Mouse (Mus musculus): Measurements from ENCODE around the gene Serpinh1. TPM values are rescaled to one million over a fixed set of nuclear protein-coding genes. Genes with fewer than 3 reads are reported as not detected.

Serpinh1 gene
- polyA plus RNA-seq, 1 experiment from 2014 or later = 427 TPM

GRCm38 (mm10) chr7:99392696-99393095 is 39.7 kb upstream of the Serpinh1 start:
- H3K4me3 ChIP-seq (ENCODE audit: control insufficient read depth in 1 of 2, insufficient read depth in 1 of 2, low read depth in 1 of 2, low read length in 2 of 2) = no peak overlapping the region

GRCm38 (mm10) chr7:99390559-99390958 is 37.5 kb upstream of the Serpinh1 start:
- Histone ChIP-seq H3K9ac (ENCODE audit: low read length) (peak overlapping the region; percentile 34), H3K36me3 (ENCODE audit: control insufficient read depth, insufficient read depth, low read length) (peaks cover 47% of the 10 kb centered on the region), H3K4me1 (ENCODE audit: control insufficient read depth in 2 of 2, insufficient read depth in 2 of 2, low read length in 2 of 2) (peaks cover 36 to 41% of the 10 kb centered on the region in 2 experiments), H3K27ac (replicated peaks in 1 of 2; ENCODE audit: control insufficient read depth in 1 of 2, insufficient read depth in 1 of 2, low read depth in 2 of 2, low read length in 2 of 2) (peak overlapping the region in 1 of 2 experiments; percentile 38; a peak in 1 of 4 replicates), H3K4me3 (ENCODE audit: control insufficient read depth in 1 of 2, insufficient read depth in 1 of 2, low read depth in 1 of 2, low read length in 2 of 2) (no peak overlapping the region), H3K9me3 (ENCODE audit: control insufficient read depth, low read length) (no peaks in the 10 kb centered on the region), H3K4me2 (ENCODE audit: low read length) (no peak overlapping the region), H3K27me3 (ENCODE audit: control insufficient read depth, insufficient read depth, low read length) (no peaks in the 10 kb centered on the region)
- no peak for ATAC-seq (ENCODE audit: insufficient number of reproducible peaks, insufficient read depth, low FRiP score, low read depth)
- WGBS = 43% methylated on average over 4 of the region's 4 CpGs

More at GRCm38 (mm10) chr7:99392696-99393095, 39.7 kb upstream of the Serpinh1 start:
- ATAC-seq (ENCODE audit: insufficient number of reproducible peaks, insufficient read depth, low FRiP score, low read depth) = no peak
- WGBS = 71% methylated on average over 2 of the region's 2 CpGs
- Histone ChIP-seq H3K9me3 (ENCODE audit: control insufficient read depth, low read length) (no peaks in the 10 kb centered on the region), H3K9ac (ENCODE audit: low read length) (no peak overlapping the region), H3K4me1 (ENCODE audit: control insufficient read depth in 2 of 2, insufficient read depth in 2 of 2, low read length in 2 of 2) (peaks cover 44 to 45% of the 10 kb centered on the region in 2 experiments), H3K36me3 (ENCODE audit: control insufficient read depth, insufficient read depth, low read length) (peaks cover 38% of the 10 kb centered on the region), H3K27ac (replicated peaks in 1 of 2; ENCODE audit: control insufficient read depth in 1 of 2, insufficient read depth in 1 of 2, low read depth in 2 of 2, low read length in 2 of 2) (no peak overlapping the region), H3K4me2 (ENCODE audit: low read length) (no peak overlapping the region), H3K27me3 (ENCODE audit: control insufficient read depth, insufficient read depth, low read length) (no peaks in the 10 kb centered on the region)

- Histone ChIP-seq H3K9ac (ENCODE audit: low read length) (no peak overlapping the region), H3K4me3 (ENCODE audit: control insufficient read depth in 1 of 2, insufficient read depth in 1 of 2, low read depth in 1 of 2, low read length in 2 of 2) (no peak overlapping the region), H3K4me2 (ENCODE audit: low read length) (no peak overlapping the region), H3K27ac (replicated peaks in 1 of 2; ENCODE audit: control insufficient read depth in 1 of 2, insufficient read depth in 1 of 2, low read depth in 2 of 2, low read length in 2 of 2) (no peak overlapping the region), H3K9me3 (ENCODE audit: control insufficient read depth, low read length) (no peaks in the 10 kb centered on the region), H3K4me1 (ENCODE audit: control insufficient read depth in 2 of 2, insufficient read depth in 2 of 2, low read length in 2 of 2) (peaks cover 60 to 70% of the 10 kb centered on the region in 2 experiments), H3K27me3 (ENCODE audit: control insufficient read depth, insufficient read depth, low read length) (no peaks in the 10 kb centered on the region), H3K36me3 (ENCODE audit: control insufficient read depth, insufficient read depth, low read length) (peaks cover 31% of the 10 kb centered on the region)
- 86% methylated on average over 5 of the region's 5 CpGs for WGBS
- no peak for ATAC-seq (ENCODE audit: insufficient number of reproducible peaks, insufficient read depth, low FRiP score, low read depth)
Measured at GRCm38 (mm10) chr7:99387356-99387755, 34.3 kb upstream of the Serpinh1 start.

- Histone ChIP-seq H3K4me3 (ENCODE audit: control insufficient read depth in 1 of 2, insufficient read depth in 1 of 2, low read depth in 1 of 2, low read length in 2 of 2) (no peak overlapping the region), H3K36me3 (ENCODE audit: control insufficient read depth, insufficient read depth, low read length) (peaks cover 26% of the 10 kb centered on the region), H3K27ac (replicated peaks in 1 of 2; ENCODE audit: control insufficient read depth in 1 of 2, insufficient read depth in 1 of 2, low read depth in 2 of 2, low read length in 2 of 2) (no peak overlapping the region), H3K9ac (ENCODE audit: low read length) (no peak overlapping the region), H3K4me2 (ENCODE audit: low read length) (no peak overlapping the region), H3K27me3 (ENCODE audit: control insufficient read depth, insufficient read depth, low read length) (no peaks in the 10 kb centered on the region), H3K4me1 (ENCODE audit: control insufficient read depth in 2 of 2, insufficient read depth in 2 of 2, low read length in 2 of 2) (peaks cover 60 to 70% of the 10 kb centered on the region in 2 experiments), H3K9me3 (ENCODE audit: control insufficient read depth, low read length) (no peaks in the 10 kb centered on the region)
- ATAC-seq (ENCODE audit: insufficient number of reproducible peaks, insufficient read depth, low FRiP score, low read depth) = no peak
- whole genome bisulfite sequencing = 90% methylated on average over 4 of the region's 4 CpGs
Measured at GRCm38 (mm10) chr7:99386811-99387210, 33.8 kb upstream of the Serpinh1 start.

DNA sequence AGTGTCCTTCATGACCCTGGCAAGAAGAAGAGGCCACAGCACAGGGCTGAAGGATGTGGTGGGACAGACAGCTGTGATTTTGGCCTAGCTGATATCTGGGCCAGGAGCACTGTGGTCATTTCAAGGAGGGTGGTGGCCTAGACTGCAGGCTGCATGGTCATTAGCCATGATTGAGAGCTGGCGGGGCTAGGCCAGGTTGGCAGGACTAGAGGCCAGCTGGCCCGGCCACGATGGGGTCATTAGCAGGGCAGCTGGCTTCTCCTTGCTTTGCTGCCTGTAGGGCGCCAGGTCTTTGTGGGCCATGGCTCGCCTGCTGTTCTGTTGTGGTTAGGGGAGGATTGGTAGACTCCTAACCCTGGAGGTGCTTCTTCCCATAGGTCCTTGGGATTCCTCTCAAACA is 33.0 kb upstream of the Serpinh1 start:
- Histone ChIP-seq H3K4me1 (ENCODE audit: control insufficient read depth in 2 of 2, insufficient read depth in 2 of 2, low read length in 2 of 2) (peaks cover 58 to 70% of the 10 kb centered on the region in 2 experiments), H3K27me3 (ENCODE audit: control insufficient read depth, insufficient read depth, low read length) (no peaks in the 10 kb centered on the region), H3K4me2 (ENCODE audit: low read length) (no peak overlapping the region), H3K4me3 (ENCODE audit: control insufficient read depth in 1 of 2, insufficient read depth in 1 of 2, low read depth in 1 of 2, low read length in 2 of 2) (no peak overlapping the region), H3K27ac (replicated peaks in 1 of 2; ENCODE audit: control insufficient read depth in 1 of 2, insufficient read depth in 1 of 2, low read depth in 2 of 2, low read length in 2 of 2) (no peak overlapping the region), H3K9me3 (ENCODE audit: control insufficient read depth, low read length) (no peaks in the 10 kb centered on the region), H3K36me3 (ENCODE audit: control insufficient read depth, insufficient read depth, low read length) (peaks cover 20% of the 10 kb centered on the region), H3K9ac (ENCODE audit: low read length) (peak overlapping the region; percentile 35; the same call in 1 of the 2 replicates)
- 75% methylated on average over 5 of the region's 5 CpGs for WGBS
- no peak for ATAC-seq (ENCODE audit: insufficient number of reproducible peaks, insufficient read depth, low FRiP score, low read depth)

DNA sequence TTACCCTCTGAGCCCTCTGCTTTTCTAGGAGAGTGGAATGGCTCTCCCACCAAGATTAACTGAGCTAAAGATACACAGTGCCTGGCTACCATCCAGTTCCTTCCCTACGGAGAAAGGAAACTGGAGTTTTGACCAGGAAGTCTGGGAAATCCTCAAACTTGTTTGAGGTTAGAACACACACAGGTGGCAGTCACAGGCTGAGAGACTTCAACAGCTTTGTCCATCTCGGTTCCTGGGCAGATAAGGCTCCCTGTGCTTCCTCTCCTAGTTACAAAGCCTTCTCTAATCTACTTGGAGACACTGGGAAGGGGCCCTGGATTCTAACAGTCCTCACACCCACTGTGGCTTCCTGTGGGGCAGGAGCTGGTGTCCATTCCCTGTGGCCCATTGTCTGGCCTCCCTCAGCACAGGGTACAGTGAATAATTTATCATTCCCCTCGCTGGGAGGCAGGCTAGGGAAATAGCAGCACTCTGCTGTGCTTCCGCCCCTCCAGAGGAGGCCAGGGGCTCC is 31.1 kb upstream of the Serpinh1 start:
- Histone ChIP-seq H3K9ac (ENCODE audit: low read length) (peak overlapping the region; percentile 96), H3K4me3 (ENCODE audit: control insufficient read depth in 1 of 2, insufficient read depth in 1 of 2, low read depth in 1 of 2, low read length in 2 of 2) (peak overlapping the region; percentile 84 to 90), H3K9me3 (ENCODE audit: control insufficient read depth, low read length) (no peaks in the 10 kb centered on the region), H3K27ac (replicated peaks in 1 of 2; ENCODE audit: control insufficient read depth in 1 of 2, insufficient read depth in 1 of 2, low read depth in 2 of 2, low read length in 2 of 2) (peak overlapping the region; percentile 86 to 92), H3K4me2 (ENCODE audit: low read length) (peak overlapping the region; percentile 87), H3K27me3 (ENCODE audit: control insufficient read depth, insufficient read depth, low read length) (no peaks in the 10 kb centered on the region), H3K36me3 (ENCODE audit: control insufficient read depth, insufficient read depth, low read length) (peaks cover 20% of the 10 kb centered on the region), H3K4me1 (ENCODE audit: control insufficient read depth in 2 of 2, insufficient read depth in 2 of 2, low read length in 2 of 2) (peaks cover 46 to 59% of the 10 kb centered on the region in 2 experiments)
- ATAC-seq (ENCODE audit: insufficient number of reproducible peaks, insufficient read depth, low FRiP score, low read depth) = peak; percentile 10; the same call in 1 of the 2 replicates
- 10% methylated on average over 4 of the region's 4 CpGs for WGBS

GRCm38 (mm10) chr7:99383246-99383645 is 30.2 kb upstream of the Serpinh1 start:
- Histone ChIP-seq H3K27me3 (ENCODE audit: control insufficient read depth, insufficient read depth, low read length) (no peaks in the 10 kb centered on the region), H3K9me3 (ENCODE audit: control insufficient read depth, low read length) (no peaks in the 10 kb centered on the region), H3K4me1 (ENCODE audit: control insufficient read depth in 2 of 2, insufficient read depth in 2 of 2, low read length in 2 of 2) (peaks cover 47 to 64% of the 10 kb centered on the region in 2 experiments), H3K36me3 (ENCODE audit: control insufficient read depth, insufficient read depth, low read length) (peaks cover 15% of the 10 kb centered on the region), H3K4me3 (ENCODE audit: control insufficient read depth in 1 of 2, insufficient read depth in 1 of 2, low read depth in 1 of 2, low read length in 2 of 2) (peak overlapping the region; percentile 84 to 90), H3K4me2 (ENCODE audit: low read length) (peak overlapping the region; percentile 87), H3K9ac (ENCODE audit: low read length) (peak overlapping the region; percentile 96), H3K27ac (replicated peaks in 1 of 2; ENCODE audit: control insufficient read depth in 1 of 2, insufficient read depth in 1 of 2, low read depth in 2 of 2, low read length in 2 of 2) (peak overlapping the region; percentile 86 to 92)
- WGBS = 47% methylated on average over 5 of the region's 5 CpGs
- ATAC-seq (ENCODE audit: insufficient number of reproducible peaks, insufficient read depth, low FRiP score, low read depth) = no peak

Data from heart, embryonic 14.5 days (tissue).